Mouse (Mus musculus): Measurements from ENCODE around the gene Lrrc56. TPM values are rescaled to one million over a fixed set of nuclear protein-coding genes. Genes with fewer than 3 reads are reported as not detected.

The Lrrc56 gene
- total and polyA plus RNA-seq, 3 experiments, result 1.3 to 4.0 (median 2.3) TPM

GRCm38 (mm10) chr7:141188733-141189132 lies 5.2 kb upstream of the Lrrc56 start:
- peaks cover 39% of the 10 kb centered on the region for H3K4me1 ChIP-seq (ENCODE audit: insufficient read depth, low read depth, low read length)
- H3K27me3 ChIP-seq (ENCODE audit: insufficient read depth, low read length), result peaks cover 6% of the 10 kb centered on the region; the same call in 1 of the 2 replicates
- ATAC-seq (ENCODE audit: extremely low read depth, insufficient number of reproducible peaks, low FRiP score, poor library complexity, severe bottlenecking) (no peak), DNase-seq (ENCODE audit: low spot score) (no peak)
- H3K36me3 ChIP-seq (replicated peaks), result peaks cover 47% of the 10 kb centered on the region
- TF ChIP-seq TAL1 (conservative IDR thresholded peaks at IDR 0.05; ENCODE audit: low read depth, low read length) (no peak), CTCF (IDR thresholded peaks at IDR 0.05; ENCODE audit: low read depth, low read length) (no peak), GATA2 (IDR thresholded peaks at IDR 0.05; ENCODE audit: borderline replicate concordance, low read depth, low read length) (no peak), POLR2AphosphoS5 (IDR thresholded peaks at IDR 0.05; ENCODE audit: insufficient replicate concordance, low read depth, low read length) (no peak), GATA1 (IDR thresholded peaks at IDR 0.05; ENCODE audit: borderline replicate concordance, low read length) (no peak)
- no peak overlapping the region for H3K4me3 ChIP-seq (ENCODE audit: low read depth, low read length)
- no peaks in the 10 kb centered on the region for H3K9me3 ChIP-seq (replicated peaks)

- no peak overlapping the region for H3K4me3 ChIP-seq (ENCODE audit: low read depth, low read length)
- TF ChIP-seq GATA2 (IDR thresholded peaks at IDR 0.05; ENCODE audit: borderline replicate concordance, low read depth, low read length) (no peak), POLR2AphosphoS5 (IDR thresholded peaks at IDR 0.05; ENCODE audit: insufficient replicate concordance, low read depth, low read length) (no peak), TAL1 (conservative IDR thresholded peaks at IDR 0.05; ENCODE audit: low read depth, low read length) (no peak), CTCF (IDR thresholded peaks at IDR 0.05; ENCODE audit: low read depth, low read length) (no peak), GATA1 (IDR thresholded peaks at IDR 0.05; ENCODE audit: borderline replicate concordance, low read length) (no peak)
- DNase-seq (ENCODE audit: low spot score) (no peak), ATAC-seq (ENCODE audit: extremely low read depth, insufficient number of reproducible peaks, low FRiP score, poor library complexity, severe bottlenecking) (no peak)
- H3K9me3 ChIP-seq (replicated peaks), result no peaks in the 10 kb centered on the region
- peaks cover 47% of the 10 kb centered on the region for H3K36me3 ChIP-seq (replicated peaks)
- peaks cover 49% of the 10 kb centered on the region for H3K4me1 ChIP-seq (ENCODE audit: insufficient read depth, low read depth, low read length)
- no peaks in the 10 kb centered on the region for H3K27me3 ChIP-seq (ENCODE audit: insufficient read depth, low read length)
These were observed 3.7 kb upstream of the Lrrc56 start for GRCm38 (mm10) chr7:141190220-141190619.

GRCm38 (mm10) chr7:141191036-141191435 lies 2.9 kb upstream of the Lrrc56 start:
- H3K4me3 ChIP-seq (ENCODE audit: low read depth, low read length), result no peak overlapping the region
- H3K4me1 ChIP-seq (ENCODE audit: insufficient read depth, low read depth, low read length), result peaks cover 56% of the 10 kb centered on the region
- peaks cover 47% of the 10 kb centered on the region for H3K36me3 ChIP-seq (replicated peaks)
- TF ChIP-seq POLR2AphosphoS5 (IDR thresholded peaks at IDR 0.05; ENCODE audit: insufficient replicate concordance, low read depth, low read length) (no peak), CTCF (IDR thresholded peaks at IDR 0.05; ENCODE audit: low read depth, low read length) (no peak), TAL1 (conservative IDR thresholded peaks at IDR 0.05; ENCODE audit: low read depth, low read length) (no peak), GATA2 (IDR thresholded peaks at IDR 0.05; ENCODE audit: borderline replicate concordance, low read depth, low read length) (no peak), GATA1 (IDR thresholded peaks at IDR 0.05; ENCODE audit: borderline replicate concordance, low read length) (no peak)
- ATAC-seq (ENCODE audit: extremely low read depth, insufficient number of reproducible peaks, low FRiP score, poor library complexity, severe bottlenecking) (no peak), DNase-seq (ENCODE audit: low spot score) (no peak)
- no peaks in the 10 kb centered on the region for H3K27me3 ChIP-seq (ENCODE audit: insufficient read depth, low read length)
- H3K9me3 ChIP-seq (replicated peaks), result no peaks in the 10 kb centered on the region

- no peak for DNase-seq (ENCODE audit: low spot score)
- H3K9me3 ChIP-seq (replicated peaks), result no peaks in the 10 kb centered on the region
- ATAC-seq (ENCODE audit: extremely low read depth, insufficient number of reproducible peaks, low FRiP score, poor library complexity, severe bottlenecking), result no peak
- TF ChIP-seq GATA2 (IDR thresholded peaks at IDR 0.05; ENCODE audit: borderline replicate concordance, low read depth, low read length), result no peak
- no peak for TF ChIP-seq CTCF (IDR thresholded peaks at IDR 0.05; ENCODE audit: low read depth, low read length)
- no peak for TF ChIP-seq POLR2AphosphoS5 (IDR thresholded peaks at IDR 0.05; ENCODE audit: insufficient replicate concordance, low read depth, low read length)
- TF ChIP-seq GATA1 (IDR thresholded peaks at IDR 0.05; ENCODE audit: borderline replicate concordance, low read length), result no peak
- TF ChIP-seq TAL1 (conservative IDR thresholded peaks at IDR 0.05; ENCODE audit: low read depth, low read length), result no peak
- H3K4me3 ChIP-seq (ENCODE audit: low read depth, low read length), result no peak overlapping the region; the same call in 1 of the 2 replicates
- no peaks in the 10 kb centered on the region for H3K27me3 ChIP-seq (ENCODE audit: insufficient read depth, low read length)
- H3K36me3 ChIP-seq (replicated peaks), result peaks cover 47% of the 10 kb centered on the region
- H3K4me1 ChIP-seq (ENCODE audit: insufficient read depth, low read depth, low read length), result peaks cover 61% of the 10 kb centered on the region
These were observed 1.9 kb upstream of the Lrrc56 start for GRCm38 (mm10) chr7:141191796-141192685.

- Histone ChIP-seq H3K36me3 (replicated peaks) (peaks cover 54% of the 10 kb centered on the region), H3K27me3 (ENCODE audit: insufficient read depth, low read length) (no peaks in the 10 kb centered on the region), H3K4me3 (ENCODE audit: low read depth, low read length) (peak overlapping the region; percentile 89), H3K9me3 (replicated peaks) (no peaks in the 10 kb centered on the region), H3K4me1 (ENCODE audit: insufficient read depth, low read depth, low read length) (peaks cover 62% of the 10 kb centered on the region)
- no peak for TF ChIP-seq POLR2AphosphoS5 (IDR thresholded peaks at IDR 0.05; ENCODE audit: insufficient replicate concordance, low read depth, low read length)
- no peak for TF ChIP-seq GATA2 (IDR thresholded peaks at IDR 0.05; ENCODE audit: borderline replicate concordance, low read depth, low read length)
- TF ChIP-seq CTCF (IDR thresholded peaks at IDR 0.05; ENCODE audit: low read depth, low read length), result no peak
- TF ChIP-seq GATA1 (IDR thresholded peaks at IDR 0.05; ENCODE audit: borderline replicate concordance, low read length), result no peak
- TF ChIP-seq TAL1 (conservative IDR thresholded peaks at IDR 0.05; ENCODE audit: low read depth, low read length), result no peak
- DNase-seq (ENCODE audit: low spot score), result peak; percentile 15
- ATAC-seq (ENCODE audit: extremely low read depth, insufficient number of reproducible peaks, low FRiP score, poor library complexity, severe bottlenecking), result no peak
These were observed 1.1 kb upstream of the Lrrc56 start for GRCm38 (mm10) chr7:141192776-141193347.

GRCm38 (mm10) chr7:141193348-141193856 lies 555 bp upstream of the Lrrc56 start:
- TF ChIP-seq CTCF (IDR thresholded peaks at IDR 0.05; ENCODE audit: low read depth, low read length) (no peak), GATA2 (IDR thresholded peaks at IDR 0.05; ENCODE audit: borderline replicate concordance, low read depth, low read length) (no peak), GATA1 (IDR thresholded peaks at IDR 0.05; ENCODE audit: borderline replicate concordance, low read length) (no peak), TAL1 (conservative IDR thresholded peaks at IDR 0.05; ENCODE audit: low read depth, low read length) (no peak), POLR2AphosphoS5 (IDR thresholded peaks at IDR 0.05; ENCODE audit: insufficient replicate concordance, low read depth, low read length) (no peak)
- Histone ChIP-seq H3K36me3 (replicated peaks) (peaks cover 52% of the 10 kb centered on the region), H3K27me3 (ENCODE audit: insufficient read depth, low read length) (no peaks in the 10 kb centered on the region; the same call in 1 of the 2 replicates), H3K4me1 (ENCODE audit: insufficient read depth, low read depth, low read length) (peaks cover 62% of the 10 kb centered on the region), H3K9me3 (replicated peaks) (no peaks in the 10 kb centered on the region), H3K4me3 (ENCODE audit: low read depth, low read length) (peak overlapping the region; percentile 89)
- DNase-seq (ENCODE audit: low spot score) (peak; percentile 39), ATAC-seq (ENCODE audit: extremely low read depth, insufficient number of reproducible peaks, low FRiP score, poor library complexity, severe bottlenecking) (no peak)
